Mouse (Mus musculus) erythroblast, embryonic 14.5 days (primary cell): Measurements from ENCODE around the gene Pla2g2c.

ENCODE experiments used
- GATA1 ChIP-seq: IDR thresholded peaks from 2 replicates; pipeline ENCODE4 v1.6.1; 2012; ENCODE audit warnings: low read length, inconsistent platforms, mixed read lengths
- TAL1 ChIP-seq: IDR thresholded peaks from 3 replicates; pipeline ENCODE4 v1.6.1; 2012; ENCODE audit warnings: low read length, inconsistent platforms, mixed read lengths

DNA sequence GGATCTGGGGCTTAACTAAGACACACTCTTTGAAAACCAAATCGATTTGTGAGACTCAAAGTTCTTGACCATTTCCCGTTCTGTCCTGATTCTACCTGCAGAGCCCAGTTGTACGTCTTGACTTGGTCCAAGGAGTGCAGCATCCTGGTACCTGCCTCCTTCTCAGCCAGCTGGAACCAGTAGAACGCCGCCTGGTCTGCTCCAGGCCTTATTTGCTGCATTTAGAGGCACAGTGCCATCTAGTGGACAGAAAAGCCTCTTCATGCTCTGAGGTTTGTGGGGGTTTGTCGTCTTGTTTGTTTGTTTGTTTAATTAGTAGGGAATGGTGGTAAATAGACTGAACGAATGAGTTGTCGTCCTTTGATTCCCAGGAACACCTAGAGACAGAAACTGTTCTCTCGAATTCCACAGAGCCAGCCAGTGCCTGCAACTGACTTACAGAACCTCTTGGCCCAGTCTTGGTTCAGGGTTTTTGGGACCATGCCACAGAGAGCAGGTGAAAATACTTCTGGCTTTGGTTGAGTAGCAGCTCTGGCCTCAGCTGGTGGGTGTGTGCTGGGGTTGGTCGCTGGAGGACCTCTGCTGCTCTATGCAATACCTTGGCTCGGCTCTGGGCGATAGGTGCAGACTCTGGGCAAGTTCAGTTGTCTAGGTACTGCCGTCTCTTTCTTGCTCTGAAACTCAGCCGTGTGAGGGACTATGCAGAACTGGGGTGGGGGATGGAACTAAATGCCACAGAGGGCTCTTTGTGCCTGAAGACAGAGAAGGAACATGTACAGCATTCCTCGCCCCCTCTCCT, 24.2 kb upstream of the Pla2g2c start:
- TF ChIP-seq GATA1 (no peak), TAL1 (no peak)
